Mouse (Mus musculus) hindbrain, embryonic 11.5 days (tissue): ENCODE data around the gene Il15ra. TPM values are rescaled to one million over a fixed set of nuclear protein-coding genes. Genes with fewer than 3 reads are reported as not detected.
A peak's percentile ranks its signal among the peaks of the same experiment; 100 is the strongest.

Experiments
- ATAC-seq: fragments of 200-750 bp; cut with Nextera tagmentation; 2 replicates; pipeline ENCODE4 v1.8.0; 2017; ENCODE audit warnings: mild to moderate bottlenecking, moderate TSS enrichment, moderate library complexity; ENCODE audit not compliant: low FRiP score
- DNase-seq: peaks from one replicate; pipeline ENCODE4 v3.0.0-alpha.2; 2015; ENCODE audit warnings: low spot score
- H3K27ac ChIP-seq: fragments of 300-500 bp; sonication (generic); 2 replicates; pipeline ENCODE4 v1.5.1; 2014; ENCODE audit warnings: mild to moderate bottlenecking, low read depth, low read length
- H3K27me3 ChIP-seq: fragments of 300-500 bp; sonication (generic); 2 replicates; pipeline ENCODE4 v1.6.1; 2014; ENCODE audit warnings: mild to moderate bottlenecking, low read length, moderate library complexity, mixed read lengths; ENCODE audit not compliant: control insufficient read depth, insufficient read depth
- H3K36me3 ChIP-seq: fragments of 300-500 bp; sonication (generic); 2 replicates; pipeline ENCODE4 v1.6.1; 2014; ENCODE audit warnings: mild to moderate bottlenecking, low read length, moderate library complexity, mixed read lengths; ENCODE audit not compliant: control insufficient read depth, insufficient read depth
- H3K4me1 ChIP-seq: fragments of 300-500 bp; sonication (generic); replicated peaks from 2 replicates; pipeline ENCODE4 v1.6.1; 2014; ENCODE audit warnings: low read length, mixed read lengths; ENCODE audit not compliant: control insufficient read depth, insufficient read depth
- H3K4me2 ChIP-seq: fragments of 300-500 bp; sonication (generic); replicated peaks from 2 replicates; pipeline ENCODE4 v1.6.1; 2014; ENCODE audit warnings: mild to moderate bottlenecking, low read depth, low read length
- H3K4me3 ChIP-seq: fragments of 300-500 bp; sonication (generic); 2 replicates; pipeline ENCODE4 v1.5.1; 2014; ENCODE audit warnings: low read depth, low read length
- H3K9ac ChIP-seq: fragments of 300-500 bp; sonication (generic); 2 replicates; pipeline ENCODE4 v1.6.1; 2014; ENCODE audit warnings: low read depth, low read length
- H3K9me3 ChIP-seq: fragments of 300-500 bp; sonication (generic); 2 replicates; pipeline ENCODE4 v1.6.1; 2016; ENCODE audit warnings: low read length; ENCODE audit not compliant: control insufficient read depth
- WGBS: fragments of 180-500 bp; shearing (Covaris S2); extraction: QIAGEN DNeasy Blood & Tissue Kit; methylation state at CpG from one replicate; pipeline ENCODE4 v1.1.7; 2014; 5-methylcytosine and 5-hydroxymethylcytosine counted together
- polyA plus RNA-seq: library from polyadenylated mRNA; unstranded; fragments of >200 nt; fragmentation: Nextera tagmentation; extraction: Ambion mirVana; gene quantifications from 2 replicates; pipeline ENCODE4 v1.2.1, GENCODE M21; 2014

Gene Il15ra
- polyA plus RNA-seq, 1 experiment from 2014 or later: 0.25 TPM

GRCm38 (mm10) chr2:11718573-11718972, 13.5 kb downstream of the Il15ra start:
- Histone ChIP-seq H3K4me3 (no peak overlapping the region), H3K9me3 (no peaks in the 10 kb centered on the region), H3K27me3 (no peaks in the 10 kb centered on the region), H3K4me1 (no peaks in the 10 kb centered on the region), H3K36me3 (no peaks in the 10 kb centered on the region), H3K9ac (no peak overlapping the region), H3K27ac (no peak overlapping the region), H3K4me2 (no peak overlapping the region)
- DNase-seq (no peak), ATAC-seq (no peak)
- 88% methylated on average over 2 of the region's 2 CpGs for WGBS

GRCm38 (mm10) chr2:11722564-11722963, 17.5 kb downstream of the Il15ra start:
- Histone ChIP-seq H3K9me3 (no peaks in the 10 kb centered on the region), H3K27me3 (no peaks in the 10 kb centered on the region), H3K4me3 (no peak overlapping the region), H3K4me1 (no peaks in the 10 kb centered on the region), H3K4me2 (no peak overlapping the region), H3K27ac (no peak overlapping the region), H3K36me3 (no peaks in the 10 kb centered on the region), H3K9ac (no peak overlapping the region)
- no peak for ATAC-seq
- no peak for DNase-seq
- WGBS: 91% methylated on average over 9 of the region's 9 CpGs

- Histone ChIP-seq H3K4me3 (no peak overlapping the region), H3K27ac (no peak overlapping the region), H3K4me2 (no peak overlapping the region), H3K9ac (no peak overlapping the region), H3K9me3 (no peaks in the 10 kb centered on the region), H3K36me3 (no peaks in the 10 kb centered on the region), H3K4me1 (no peaks in the 10 kb centered on the region), H3K27me3 (no peaks in the 10 kb centered on the region)
- 93% methylated on average over 5 of the region's 5 CpGs for WGBS
- DNase-seq (no peak), ATAC-seq (no peak)
Observed at GRCm38 (mm10) chr2:11727574-11727973, 22.5 kb downstream of the Il15ra start.

GRCm38 (mm10) chr2:11729091-11729490, 24.0 kb downstream of the Il15ra start:
- H3K9ac ChIP-seq: no peak overlapping the region
- H3K27me3 ChIP-seq: no peaks in the 10 kb centered on the region
- H3K4me3 ChIP-seq: no peak overlapping the region
- no peaks in the 10 kb centered on the region for H3K4me1 ChIP-seq
- DNase-seq (peak; percentile 27), ATAC-seq (no peak)
- H3K36me3 ChIP-seq: no peaks in the 10 kb centered on the region
- H3K27ac ChIP-seq: no peak overlapping the region
- H3K4me2 ChIP-seq: no peak overlapping the region
- 42% methylated on average over 3 of the region's 3 CpGs for WGBS
- H3K9me3 ChIP-seq: no peaks in the 10 kb centered on the region

GRCm38 (mm10) chr2:11732978-11733377, 27.9 kb downstream of the Il15ra start:
- DNase-seq: no peak
- H3K36me3 ChIP-seq: no peaks in the 10 kb centered on the region
- no peak for ATAC-seq
- no peak overlapping the region for H3K4me3 ChIP-seq
- H3K4me1 ChIP-seq: no peaks in the 10 kb centered on the region
- H3K27me3 ChIP-seq: no peaks in the 10 kb centered on the region
- no peak overlapping the region for H3K4me2 ChIP-seq
- 60% methylated on average over 5 of the region's 5 CpGs for WGBS
- H3K27ac ChIP-seq: no peak overlapping the region
- no peak overlapping the region for H3K9ac ChIP-seq
- no peaks in the 10 kb centered on the region for H3K9me3 ChIP-seq

- Histone ChIP-seq H3K9me3 (no peaks in the 10 kb centered on the region), H3K27ac (no peak overlapping the region), H3K4me3 (no peak overlapping the region), H3K4me2 (no peak overlapping the region), H3K4me1 (no peaks in the 10 kb centered on the region), H3K27me3 (no peaks in the 10 kb centered on the region), H3K9ac (no peak overlapping the region), H3K36me3 (no peaks in the 10 kb centered on the region)
- no peak for ATAC-seq
- WGBS: 83% methylated on average over 6 of the region's 6 CpGs
- no peak for DNase-seq
Observed at GRCm38 (mm10) chr2:11735853-11736252, 30.8 kb downstream of the Il15ra start.

GRCm38 (mm10) chr2:11738794-11739193, 33.7 kb downstream of the Il15ra start:
- ATAC-seq (peak; percentile 45; the same call in 1 of the 2 replicates), DNase-seq (no peak)
- Histone ChIP-seq H3K36me3 (peaks cover 14% of the 10 kb centered on the region), H3K4me3 (no peak overlapping the region), H3K9ac (no peak overlapping the region), H3K9me3 (no peaks in the 10 kb centered on the region), H3K4me2 (no peak overlapping the region), H3K27me3 (no peaks in the 10 kb centered on the region), H3K4me1 (no peaks in the 10 kb centered on the region), H3K27ac (no peak overlapping the region)
- WGBS: 94% methylated on average over 3 of the region's 3 CpGs

GRCm38 (mm10) chr2:11739516-11740051, 34.5 kb downstream of the Il15ra start:
- no peak for DNase-seq
- H3K4me3 ChIP-seq: no peak overlapping the region
- H3K4me1 ChIP-seq: no peaks in the 10 kb centered on the region
- no peak overlapping the region for H3K9ac ChIP-seq
- H3K27ac ChIP-seq: no peak overlapping the region
- no peak for ATAC-seq
- H3K4me2 ChIP-seq: no peak overlapping the region
- H3K36me3 ChIP-seq: peaks cover 14% of the 10 kb centered on the region
- H3K27me3 ChIP-seq: no peaks in the 10 kb centered on the region
- WGBS: 94% methylated on average over 4 of the region's 4 CpGs
- H3K9me3 ChIP-seq: no peaks in the 10 kb centered on the region

GRCm38 (mm10) chr2:11762541-11762940, 57.5 kb downstream of the Il15ra start:
- 91% methylated on average over 4 of the region's 4 CpGs for WGBS
- no peaks in the 10 kb centered on the region for H3K9me3 ChIP-seq
- no peak overlapping the region for H3K27ac ChIP-seq
- no peak overlapping the region for H3K4me3 ChIP-seq
- ATAC-seq (no peak), DNase-seq (no peak)
- no peaks in the 10 kb centered on the region for H3K27me3 ChIP-seq
- no peak overlapping the region for H3K9ac ChIP-seq
- no peak overlapping the region for H3K4me2 ChIP-seq
- peaks cover 10% of the 10 kb centered on the region for H3K36me3 ChIP-seq
- no peaks in the 10 kb centered on the region for H3K4me1 ChIP-seq
